Mouse (Mus musculus): ENCODE results near the gene Ffar4. TPM values are rescaled to one million over a fixed set of nuclear protein-coding genes. Genes with fewer than 3 reads are reported as not detected.

Ffar4 gene
- total RNA-seq (2012; rRNA removed) (not detected in 2 replicates), polyA plus RNA-seq (2012; ENCODE audit: insufficient read depth in 1 of 2, insufficient read length in 2 of 2, low read depth in 1 of 2, low replicate concordance in 2 of 2, missing spikeins in 1 of 2) (not detected)

DNA sequence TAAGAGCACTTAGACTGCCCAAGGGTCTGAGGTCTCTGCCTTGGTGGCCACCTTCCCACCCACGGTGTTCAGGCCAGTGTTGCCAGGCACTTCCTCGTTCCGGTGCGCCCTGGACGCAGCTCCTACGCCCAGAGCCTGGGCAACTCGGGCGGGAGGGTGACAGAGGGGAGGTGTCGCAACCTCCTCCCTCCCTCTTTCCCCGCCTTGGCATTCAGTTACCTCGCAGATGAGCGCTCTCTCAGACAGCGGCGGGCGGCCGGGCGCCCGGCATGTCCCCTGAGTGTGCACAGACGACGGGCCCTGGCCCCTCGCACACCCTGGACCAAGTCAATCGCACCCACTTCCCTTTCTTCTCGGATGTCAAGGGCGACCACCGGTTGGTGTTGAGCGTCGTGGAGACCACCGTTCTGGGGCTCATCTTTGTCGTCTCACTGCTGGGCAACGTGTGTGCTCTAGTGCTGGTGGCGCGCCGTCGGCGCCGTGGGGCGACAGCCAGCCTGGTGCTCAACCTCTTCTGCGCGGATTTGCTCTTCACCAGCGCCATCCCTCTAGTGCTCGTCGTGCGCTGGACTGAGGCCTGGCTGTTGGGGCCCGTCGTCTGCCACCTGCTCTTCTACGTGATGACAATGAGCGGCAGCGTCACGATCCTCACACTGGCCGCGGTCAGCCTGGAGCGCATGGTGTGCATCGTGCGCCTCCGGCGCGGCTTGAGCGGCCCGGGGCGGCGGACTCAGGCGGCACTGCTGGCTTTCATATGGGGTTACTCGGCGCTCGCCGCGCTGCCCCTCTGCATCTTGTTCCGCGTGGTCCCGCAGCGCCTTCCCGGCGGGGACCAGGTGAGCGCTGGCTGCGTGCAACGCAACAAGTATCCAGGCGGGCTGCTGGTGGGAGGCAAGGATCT, at the start of gene Ffar4:
Gene Ffar4, plus strand, starts transcription at position 214 of the 901 bp plus-strand sequence.
- Histone ChIP-seq H3K9ac (ENCODE audit: control insufficient read depth, low read depth, low read length, poor library complexity, severe bottlenecking) (no peak within 1 kb of the TSS), H3K36me3 (ENCODE audit: control insufficient read depth in 1 of 2, insufficient read depth in 2 of 2, low read length in 2 of 2) (no peaks in the 10 kb centered on the region), H3K9me3 (replicated peaks; ENCODE audit: insufficient read depth, low read length) (no peaks in the 10 kb centered on the region), H3K4me1 (ENCODE audit: control insufficient read depth in 1 of 2, insufficient read depth in 2 of 2, low read length in 2 of 2) (no peaks in the 10 kb centered on the region), H3K79me2 (ENCODE audit: control insufficient read depth, insufficient read depth, low read length, poor library complexity) (no peaks in the 10 kb centered on the region), H3K27me3 (ENCODE audit: control insufficient read depth in 1 of 2, insufficient read depth in 2 of 2, low read length in 2 of 2) (no peaks in the 10 kb centered on the region), H3K4me3 (ENCODE audit: control insufficient read depth in 1 of 2, insufficient read depth in 1 of 2, low read depth in 2 of 2, low read length in 2 of 2) (no peak within 1 kb of the TSS), H3K27ac (ENCODE audit: control insufficient read depth, low read depth, low read length) (no peak within 1 kb of the TSS)
- no peak for TF ChIP-seq ELF1 (IDR thresholded peaks at IDR 0.05; ENCODE audit: low read depth, low read length)
- no peak for TF ChIP-seq ZNF384 (IDR thresholded peaks at IDR 0.05; ENCODE audit: low read depth, low read length)
- no peak for TF ChIP-seq TBP (IDR thresholded peaks at IDR 0.05; ENCODE audit: low read depth, low read length)
- no peak for TF ChIP-seq USF1 (IDR thresholded peaks at IDR 0.05; ENCODE audit: low read depth, low read length)
- no peak for TF ChIP-seq CTCF (IDR thresholded peaks at IDR 0.05 in 2 of 3, conservative IDR thresholded peaks at IDR 0.05 in 1 of 3; ENCODE audit: control insufficient read depth in 1 of 3, insufficient read depth in 1 of 3, low read depth in 2 of 3, low read length in 3 of 3, poor library complexity in 1 of 3, severe bottlenecking in 1 of 3)
- no peak for TF ChIP-seq MAZ (IDR thresholded peaks at IDR 0.05; ENCODE audit: low read depth, low read length)
- no peak for TF ChIP-seq NELFE (IDR thresholded peaks at IDR 0.05; ENCODE audit: low read depth, low read length)
- no peak for TF ChIP-seq MEF2A (IDR thresholded peaks at IDR 0.05; ENCODE audit: extremely low read depth, insufficient replicate concordance, low read depth, low read length, poor library complexity, severe bottlenecking)
- TF ChIP-seq TCF12 (IDR thresholded peaks at IDR 0.05; ENCODE audit: low read depth, low read length) = no peak
- TF ChIP-seq RAD21 (IDR thresholded peaks at IDR 0.05; ENCODE audit: low read depth, low read length) = no peak
- TF ChIP-seq NRF1 (IDR thresholded peaks at IDR 0.05; ENCODE audit: insufficient read depth, low read depth, low read length, poor library complexity, severe bottlenecking) = no peak
- TF ChIP-seq POLR2AphosphoS2 (IDR thresholded peaks at IDR 0.05; ENCODE audit: low read length) = no peak
- no peak for TF ChIP-seq RCOR1 (IDR thresholded peaks at IDR 0.05; ENCODE audit: low read depth, low read length)
- no peak for TF ChIP-seq POLR2A (IDR thresholded peaks at IDR 0.05; ENCODE audit: control insufficient read depth in 1 of 2, insufficient read depth in 1 of 2, low read depth in 1 of 2, low read length in 2 of 2, poor library complexity in 1 of 2)
- TF ChIP-seq GABPA (IDR thresholded peaks at IDR 0.05; ENCODE audit: low read depth, low read length) = no peak
- TF ChIP-seq MYC (IDR thresholded peaks at IDR 0.05; ENCODE audit: low read depth, low read length) = no peak
- TF ChIP-seq ZC3H11A (IDR thresholded peaks at IDR 0.05; ENCODE audit: low read depth, low read length) = no peak
- DNase-seq (ENCODE audit: low read depth, low spot score) = no peak

DNA sequence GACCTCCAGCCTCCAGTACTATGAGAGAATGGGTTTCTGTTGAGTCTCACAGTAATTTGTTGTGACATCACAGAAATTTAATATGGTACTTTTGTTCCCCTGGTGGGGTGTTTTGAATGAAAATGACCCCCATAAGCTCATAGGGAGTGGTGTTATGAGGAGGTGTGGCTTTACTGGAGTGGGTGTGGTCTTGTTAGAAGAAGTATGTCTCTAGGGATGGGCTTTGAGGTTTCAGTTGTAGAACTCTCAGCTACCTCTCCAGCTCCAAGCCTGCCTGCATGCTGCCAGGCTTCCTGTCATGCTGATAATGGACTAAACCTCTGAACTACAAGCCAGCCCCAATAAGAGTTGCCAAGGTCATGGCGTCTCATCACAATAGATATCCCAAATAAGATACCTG, 47.2 kb upstream of the Ffar4 start:
- Histone ChIP-seq H3K9ac (ENCODE audit: control insufficient read depth, low read depth, low read length, poor library complexity, severe bottlenecking) (no peak overlapping the region), H3K79me2 (ENCODE audit: control insufficient read depth, insufficient read depth, low read length, poor library complexity) (no peaks in the 10 kb centered on the region), H3K4me1 (ENCODE audit: control insufficient read depth in 1 of 2, insufficient read depth in 2 of 2, low read length in 2 of 2) (peaks cover 0 to 4% of the 10 kb centered on the region in 2 experiments; a peak in 2 of 4 replicates), H3K36me3 (ENCODE audit: control insufficient read depth in 1 of 2, insufficient read depth in 2 of 2, low read length in 2 of 2) (peaks cover 0 to 3% of the 10 kb centered on the region in 2 experiments; a peak in 2 of 4 replicates), H3K4me3 (ENCODE audit: control insufficient read depth in 1 of 2, insufficient read depth in 1 of 2, low read depth in 2 of 2, low read length in 2 of 2) (no peak overlapping the region), H3K27ac (ENCODE audit: control insufficient read depth, low read depth, low read length) (no peak overlapping the region), H3K27me3 (ENCODE audit: control insufficient read depth in 1 of 2, insufficient read depth in 2 of 2, low read length in 2 of 2) (peaks cover 0 to 2% of the 10 kb centered on the region in 2 experiments; a peak in 1 of 4 replicates), H3K9me3 (replicated peaks; ENCODE audit: insufficient read depth, low read length) (no peaks in the 10 kb centered on the region)
- TF ChIP-seq CHD2 (IDR thresholded peaks at IDR 0.05; ENCODE audit: low read length) = no peak
- no peak for DNase-seq (ENCODE audit: low read depth, low spot score)
